Mouse (Mus musculus): ENCODE results near the gene Rbm38. TPM values are rescaled to one million over a fixed set of nuclear protein-coding genes. Genes with fewer than 3 reads are reported as not detected.
A peak's percentile ranks its signal among the peaks of the same experiment; 100 is the strongest.

Gene Rbm38
- polyA plus RNA-seq, 1 experiment from 2014 or later, result 25.8 TPM

DNA sequence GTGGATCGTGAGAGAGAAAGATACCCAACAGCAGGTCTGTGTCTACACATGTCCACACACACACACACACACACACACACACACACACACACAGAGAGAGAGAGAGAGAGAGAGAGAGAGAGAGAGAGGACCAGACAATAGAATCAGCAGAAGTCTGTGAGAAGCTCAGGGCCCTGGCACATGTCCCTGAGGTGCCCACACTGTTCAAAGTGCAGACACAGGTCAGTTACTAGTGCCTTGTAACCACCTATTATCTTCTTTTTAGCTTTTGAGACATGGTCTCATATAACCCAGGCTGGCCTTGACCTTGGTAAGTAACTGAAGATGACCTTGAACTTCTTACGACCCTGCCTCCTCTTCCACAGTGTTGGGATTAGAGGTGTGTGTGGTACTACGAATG, 28.9 kb downstream of the Rbm38 start:
- Histone ChIP-seq H3K4me1 (peaks cover 18% of the 10 kb centered on the region), H3K36me3 (no peaks in the 10 kb centered on the region), H3K9me3 (no peaks in the 10 kb centered on the region), H3K27ac (no peak overlapping the region), H3K4me3 (no peak overlapping the region), H3K9ac (0 out of 2 replicates have a peak overlapping the region, but pooled peaks have one; percentile 6), H3K27me3 (no peaks in the 10 kb centered on the region), H3K4me2 (no peak overlapping the region)
- WGBS, result 74% methylated on average over 3 of the region's 3 CpGs
- ATAC-seq (ENCODE audit: insufficient number of reproducible peaks, insufficient read depth, low FRiP score, low TSS enrichment, low read depth), result no peak

DNA sequence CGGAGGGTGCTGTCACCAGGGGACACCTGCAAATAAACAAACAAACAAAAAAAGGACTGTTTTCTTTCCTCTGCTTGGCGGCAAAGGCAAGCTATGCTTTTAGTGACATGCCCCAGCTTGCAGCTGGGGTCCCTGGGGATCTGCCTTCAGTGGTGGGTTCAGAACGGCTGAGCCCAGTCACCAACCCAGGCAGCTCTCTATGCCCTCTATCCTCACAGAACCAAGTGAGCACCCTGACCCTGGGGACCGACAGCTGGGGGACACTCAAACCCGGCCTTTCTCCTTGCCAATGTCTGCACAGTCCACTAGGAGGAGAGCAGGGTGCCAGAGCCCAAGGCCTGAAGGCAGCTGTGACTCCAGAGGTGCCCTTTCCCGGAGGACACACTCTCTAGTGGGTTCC, 29.5 kb downstream of the Rbm38 start:
- H3K36me3 ChIP-seq, result no peaks in the 10 kb centered on the region
- H3K27ac ChIP-seq, result no peak overlapping the region
- H3K27me3 ChIP-seq, result no peaks in the 10 kb centered on the region
- peaks cover 18% of the 10 kb centered on the region for H3K4me1 ChIP-seq
- no peaks in the 10 kb centered on the region for H3K9me3 ChIP-seq
- ATAC-seq (ENCODE audit: insufficient number of reproducible peaks, insufficient read depth, low FRiP score, low TSS enrichment, low read depth), result no peak
- 41% methylated on average over 6 of the region's 6 CpGs for WGBS
- H3K9ac ChIP-seq, result no peak overlapping the region
- H3K4me2 ChIP-seq, result no peak overlapping the region
- no peak overlapping the region for H3K4me3 ChIP-seq

DNA sequence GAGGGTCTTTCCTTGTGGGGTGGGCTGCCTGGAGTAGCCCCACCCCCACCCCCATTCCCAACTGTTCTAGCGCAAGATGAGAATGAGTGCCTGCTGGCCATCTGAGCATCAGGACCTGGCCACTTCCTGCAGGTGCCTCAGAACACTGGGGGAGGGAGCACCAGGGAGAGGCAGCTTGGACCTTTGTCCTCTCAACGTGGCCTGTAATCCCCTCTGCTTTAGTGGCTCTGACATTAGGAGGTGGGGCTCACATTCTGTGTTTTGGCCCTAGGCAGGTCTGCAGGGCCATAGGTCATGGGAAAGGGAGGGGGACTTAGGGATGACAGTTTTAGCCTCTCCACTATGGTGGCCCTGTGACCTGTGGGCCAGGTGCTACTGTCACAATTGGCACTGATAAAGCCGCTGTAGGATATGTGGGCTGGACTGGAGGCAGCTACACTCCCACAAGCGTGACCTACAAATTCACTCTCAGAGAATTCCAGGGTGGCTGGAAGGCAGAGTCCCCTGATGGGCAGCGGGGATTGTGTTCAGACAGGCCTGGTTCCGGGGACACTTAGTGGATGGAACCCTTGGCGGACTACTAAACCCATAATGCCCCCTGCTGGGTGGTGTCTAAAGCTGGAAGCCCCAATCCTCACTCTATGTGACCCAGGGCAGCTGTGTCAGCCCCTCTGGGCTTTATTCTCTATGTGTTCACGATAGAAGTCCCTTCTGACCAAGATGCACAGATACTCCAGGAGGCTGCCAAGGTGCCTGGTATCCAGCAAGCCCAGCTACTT, 30.5 kb downstream of the Rbm38 start:
- Histone ChIP-seq H3K4me2 (no peak overlapping the region), H3K9me3 (no peaks in the 10 kb centered on the region), H3K4me3 (no peak overlapping the region), H3K27ac (no peak overlapping the region), H3K36me3 (no peaks in the 10 kb centered on the region), H3K4me1 (peaks cover 18% of the 10 kb centered on the region), H3K27me3 (no peaks in the 10 kb centered on the region), H3K9ac (no peak overlapping the region)
- 32% methylated on average over 8 of the region's 8 CpGs for WGBS
- no peak for ATAC-seq (ENCODE audit: insufficient number of reproducible peaks, insufficient read depth, low FRiP score, low TSS enrichment, low read depth)

DNA sequence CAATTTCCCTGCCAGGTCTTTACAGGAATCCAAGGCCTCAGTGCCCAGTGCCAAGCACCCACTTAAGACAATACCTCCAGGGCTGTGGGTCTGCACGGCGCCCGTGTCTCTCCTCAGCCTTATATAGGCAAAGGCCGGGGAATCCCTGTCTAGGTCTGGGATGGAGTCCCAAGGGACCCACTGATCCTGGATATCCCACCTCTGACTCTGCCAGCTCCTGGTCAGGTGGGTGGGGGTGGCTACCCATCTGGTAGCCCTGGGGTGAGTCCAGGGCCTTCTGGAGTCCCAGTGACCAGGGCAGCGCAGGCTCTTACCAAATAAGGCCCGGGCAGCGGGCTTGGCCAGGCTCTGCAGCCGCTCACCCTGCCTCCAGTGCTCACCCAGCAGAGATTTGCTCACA, 32.6 kb downstream of the Rbm38 start:
- no peak for ATAC-seq (ENCODE audit: insufficient number of reproducible peaks, insufficient read depth, low FRiP score, low TSS enrichment, low read depth)
- no peak overlapping the region for H3K27ac ChIP-seq
- H3K4me2 ChIP-seq, result no peak overlapping the region
- H3K36me3 ChIP-seq, result no peaks in the 10 kb centered on the region
- H3K9me3 ChIP-seq, result no peaks in the 10 kb centered on the region
- H3K4me1 ChIP-seq, result peaks cover 19% of the 10 kb centered on the region
- H3K27me3 ChIP-seq, result no peaks in the 10 kb centered on the region
- no peak overlapping the region for H3K9ac ChIP-seq
- 83% methylated on average over 8 of the region's 8 CpGs for WGBS
- H3K4me3 ChIP-seq, result no peak overlapping the region

DNA sequence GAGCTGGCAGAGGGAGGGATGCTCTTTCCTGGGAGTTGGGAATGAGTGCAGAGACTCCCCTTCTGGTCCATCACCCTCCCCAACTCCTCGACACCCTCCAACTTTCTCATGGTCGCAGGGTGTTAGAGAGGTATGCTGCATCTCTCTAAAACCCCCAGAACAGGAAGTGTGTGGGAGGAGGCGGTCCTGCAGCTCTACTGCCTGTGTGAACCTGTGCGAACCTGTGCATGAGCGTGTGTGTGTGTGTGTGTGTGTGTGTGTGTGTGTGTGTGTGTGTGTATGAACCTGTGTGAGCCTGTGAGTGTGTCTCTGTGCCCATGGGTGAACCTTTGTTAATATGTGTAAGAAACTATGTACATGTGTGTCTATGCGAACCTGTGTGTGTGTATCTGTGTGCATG, 33.5 kb downstream of the Rbm38 start:
- H3K4me3 ChIP-seq, result no peak overlapping the region
- H3K4me1 ChIP-seq, result peaks cover 27% of the 10 kb centered on the region
- 72% methylated on average over 6 of the region's 6 CpGs for WGBS
- H3K9me3 ChIP-seq, result no peaks in the 10 kb centered on the region
- H3K27me3 ChIP-seq, result no peaks in the 10 kb centered on the region
- no peak overlapping the region for H3K27ac ChIP-seq
- H3K4me2 ChIP-seq, result no peak overlapping the region
- no peak for ATAC-seq (ENCODE audit: insufficient number of reproducible peaks, insufficient read depth, low FRiP score, low TSS enrichment, low read depth)
- H3K9ac ChIP-seq, result no peak overlapping the region
- H3K36me3 ChIP-seq, result no peaks in the 10 kb centered on the region

DNA sequence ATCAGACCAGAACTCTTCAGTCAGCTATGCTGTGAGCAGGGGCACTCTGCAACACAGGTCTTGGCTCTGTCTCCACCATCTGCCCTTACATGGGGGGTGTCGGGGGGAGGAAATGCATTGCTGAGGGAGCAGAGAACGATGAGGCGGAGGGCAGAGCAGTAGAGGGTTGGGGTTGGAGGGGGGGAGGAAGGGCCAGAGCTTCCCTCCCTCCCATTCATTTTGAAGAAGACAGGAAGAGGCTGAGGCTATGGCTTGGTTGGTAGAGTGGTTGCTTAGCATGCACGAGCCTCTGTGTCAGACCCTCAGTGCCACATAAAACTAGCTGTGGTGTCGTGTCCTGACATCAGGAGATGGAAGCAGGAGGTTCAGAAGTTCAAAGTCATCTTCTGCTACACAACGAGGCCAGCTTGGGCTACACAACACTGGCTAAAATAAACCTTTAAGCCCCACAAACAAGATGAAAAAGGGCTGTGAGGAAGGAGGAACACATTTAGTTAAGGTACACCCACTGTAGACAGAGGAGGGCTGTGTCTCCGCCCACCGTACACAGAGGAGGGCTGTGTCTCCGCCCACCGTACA, 36.1 kb downstream of the Rbm38 start:
- Histone ChIP-seq H3K4me1 (peaks cover 14% of the 10 kb centered on the region), H3K27ac (no peak overlapping the region), H3K9me3 (no peaks in the 10 kb centered on the region), H3K4me2 (no peak overlapping the region), H3K36me3 (no peaks in the 10 kb centered on the region), H3K4me3 (no peak overlapping the region), H3K27me3 (no peaks in the 10 kb centered on the region), H3K9ac (no peak overlapping the region)
- 80% methylated on average over 10 of the region's 10 CpGs for WGBS
- no peak for ATAC-seq (ENCODE audit: insufficient number of reproducible peaks, insufficient read depth, low FRiP score, low TSS enrichment, low read depth)

DNA sequence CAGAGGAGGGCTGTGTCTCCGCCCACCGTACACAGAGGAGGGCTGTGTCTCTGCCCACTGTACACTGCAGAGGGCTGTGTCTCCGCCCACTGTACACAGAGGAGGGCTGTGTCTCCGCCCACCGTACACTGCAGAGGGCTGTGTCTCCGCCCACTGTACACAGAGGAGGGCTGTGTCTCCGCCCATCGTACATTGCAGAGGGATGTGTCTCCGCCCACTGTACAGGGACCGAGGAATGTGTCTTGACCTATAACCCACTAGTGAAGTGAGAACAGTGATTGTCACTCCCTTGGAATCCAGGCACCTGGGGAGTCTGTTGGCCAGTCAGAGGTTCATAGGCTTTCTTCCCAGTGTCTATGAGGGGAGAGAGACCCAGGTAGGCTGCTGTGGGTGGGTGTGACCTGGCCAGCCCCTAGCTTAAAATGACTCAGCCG, 36.6 kb downstream of the Rbm38 start:
- H3K4me1 ChIP-seq, result peaks cover 14% of the 10 kb centered on the region
- no peak overlapping the region for H3K27ac ChIP-seq
- H3K4me2 ChIP-seq, result no peak overlapping the region
- WGBS, result 79% methylated on average over 11 of the region's 11 CpGs
- no peak overlapping the region for H3K9ac ChIP-seq
- H3K9me3 ChIP-seq, result no peaks in the 10 kb centered on the region
- H3K4me3 ChIP-seq, result no peak overlapping the region
- ATAC-seq (ENCODE audit: insufficient number of reproducible peaks, insufficient read depth, low FRiP score, low TSS enrichment, low read depth), result no peak
- no peaks in the 10 kb centered on the region for H3K36me3 ChIP-seq
- no peaks in the 10 kb centered on the region for H3K27me3 ChIP-seq

DNA sequence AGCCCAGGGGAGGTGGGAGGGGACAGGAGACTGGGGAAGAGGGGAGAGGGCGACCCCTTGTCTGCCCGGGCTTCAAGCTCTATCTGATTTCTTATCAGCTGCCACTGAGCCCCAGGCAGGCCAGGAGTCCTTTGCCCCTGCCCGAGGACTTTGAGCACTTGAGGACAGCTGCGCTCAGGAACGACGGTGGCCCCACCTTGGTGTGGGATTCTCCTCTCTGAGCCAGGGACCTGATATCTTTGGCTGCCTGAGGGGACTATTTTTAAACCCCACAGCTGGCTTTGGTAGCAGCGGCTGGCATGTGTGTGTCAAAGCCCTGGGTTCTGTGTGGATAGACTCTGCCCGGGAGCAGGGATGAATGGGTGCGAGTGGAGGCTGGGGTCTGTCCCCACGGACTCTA, 37.3 kb downstream of the Rbm38 start:
- no peaks in the 10 kb centered on the region for H3K36me3 ChIP-seq
- no peak overlapping the region for H3K9ac ChIP-seq
- WGBS, result 39% methylated on average over 10 of the region's 10 CpGs
- no peak overlapping the region for H3K4me2 ChIP-seq
- H3K4me3 ChIP-seq, result no peak overlapping the region
- H3K27me3 ChIP-seq, result no peaks in the 10 kb centered on the region
- H3K4me1 ChIP-seq, result peaks cover 14% of the 10 kb centered on the region
- no peaks in the 10 kb centered on the region for H3K9me3 ChIP-seq
- no peak for ATAC-seq (ENCODE audit: insufficient number of reproducible peaks, insufficient read depth, low FRiP score, low TSS enrichment, low read depth)
- no peak overlapping the region for H3K27ac ChIP-seq

DNA sequence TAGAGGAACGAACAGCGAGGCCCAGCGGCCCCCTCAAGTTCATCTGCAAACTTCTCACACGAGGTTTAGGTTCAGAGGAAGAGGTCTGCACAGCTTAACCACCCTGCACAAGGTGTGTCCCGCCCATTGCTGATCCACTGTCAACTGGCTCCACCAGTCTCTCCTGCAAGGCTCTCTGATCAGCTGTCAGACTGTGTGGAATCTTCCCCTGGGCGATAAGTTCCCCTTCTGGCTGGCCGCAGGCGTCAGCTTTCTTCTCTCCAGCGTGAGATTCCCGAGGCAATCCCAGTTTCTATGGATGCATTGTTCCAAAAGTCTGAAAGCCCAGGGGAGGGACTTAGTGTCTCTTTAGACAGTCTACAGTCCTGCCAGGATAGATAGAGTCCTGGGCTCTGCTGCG, 38.0 kb downstream of the Rbm38 start:
- Histone ChIP-seq H3K27ac (no peak overlapping the region), H3K4me1 (peaks cover 14% of the 10 kb centered on the region), H3K4me2 (no peak overlapping the region), H3K4me3 (no peak overlapping the region), H3K27me3 (no peaks in the 10 kb centered on the region), H3K9ac (0 out of 2 replicates have a peak overlapping the region, but pooled peaks have one; percentile 36), H3K9me3 (no peaks in the 10 kb centered on the region), H3K36me3 (no peaks in the 10 kb centered on the region)
- no peak for ATAC-seq (ENCODE audit: insufficient number of reproducible peaks, insufficient read depth, low FRiP score, low TSS enrichment, low read depth)
- 32% methylated on average over 11 of the region's 11 CpGs for WGBS

DNA sequence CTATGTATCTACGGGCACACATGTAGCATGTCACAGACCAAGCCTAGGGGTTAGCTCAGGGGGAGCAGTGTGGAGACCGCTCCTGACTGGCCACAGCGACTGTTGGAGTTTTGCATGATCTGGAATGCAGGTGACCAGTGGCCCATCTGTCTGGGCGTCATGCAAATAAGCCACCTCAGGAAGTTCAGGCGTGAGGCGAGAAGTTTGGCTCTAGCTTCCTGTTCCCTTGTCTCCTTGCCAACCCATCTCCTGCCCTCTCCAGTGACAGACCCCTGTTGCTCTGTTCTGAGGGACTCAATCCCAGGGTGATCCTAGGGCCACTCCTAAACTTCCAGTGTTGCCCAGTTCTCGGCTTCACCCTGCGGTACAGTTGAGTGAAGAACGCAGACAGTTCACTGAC, 40.2 kb downstream of the Rbm38 start:
- WGBS, result 85% methylated on average over 9 of the region's 9 CpGs
- no peak for ATAC-seq (ENCODE audit: insufficient number of reproducible peaks, insufficient read depth, low FRiP score, low TSS enrichment, low read depth)

DNA sequence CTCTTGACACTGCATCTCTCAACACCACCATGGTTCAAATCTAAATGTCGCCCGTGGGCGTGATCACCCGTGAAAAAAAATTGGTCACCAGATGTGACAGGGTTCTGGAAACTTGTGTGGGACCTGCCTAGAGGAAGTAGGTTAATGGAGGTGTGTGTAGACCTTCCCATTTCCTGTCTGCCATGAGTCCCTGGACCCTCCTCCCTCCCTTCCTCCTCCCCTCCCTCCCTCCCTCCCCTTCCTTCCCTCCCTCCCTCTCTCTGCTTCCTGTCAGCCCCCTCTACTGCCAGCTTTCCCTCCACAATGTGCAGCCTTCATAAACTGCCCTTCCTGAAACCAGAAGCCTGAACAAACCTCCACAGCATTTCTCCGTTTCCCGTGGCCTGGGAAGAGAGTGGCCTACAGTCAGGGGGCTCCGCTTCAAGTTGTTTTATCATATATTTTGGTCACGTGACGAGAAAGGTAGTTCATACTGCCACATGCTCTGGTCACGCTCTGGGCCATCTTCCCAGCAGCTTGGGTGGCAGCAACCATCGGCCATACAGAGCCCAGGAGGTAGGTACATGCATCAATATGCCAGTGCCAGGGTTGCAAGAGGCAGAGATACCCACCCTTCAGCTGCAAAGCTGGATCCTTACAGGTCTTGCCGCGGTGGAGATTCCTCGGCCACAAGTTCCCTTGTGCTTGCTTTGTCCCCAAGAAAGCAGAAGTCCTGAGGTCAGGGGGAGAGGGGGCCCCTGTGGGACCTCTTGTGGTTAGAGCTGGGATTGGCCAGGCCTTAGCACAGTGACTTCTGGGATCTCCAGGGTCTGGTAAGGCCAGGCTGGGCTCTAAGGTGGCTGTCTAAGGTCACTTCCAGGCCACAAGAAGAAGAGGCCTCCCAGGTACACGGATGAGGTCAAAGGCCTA, 41.4 kb downstream of the Rbm38 start:
- H3K9me3 ChIP-seq, result no peaks in the 10 kb centered on the region
- H3K36me3 ChIP-seq, result no peaks in the 10 kb centered on the region
- H3K27ac ChIP-seq, result no peak overlapping the region
- H3K4me3 ChIP-seq, result no peak overlapping the region
- peaks cover 14% of the 10 kb centered on the region for H3K4me1 ChIP-seq
- 72% methylated on average over 15 of the region's 15 CpGs for WGBS
- H3K9ac ChIP-seq, result no peak overlapping the region
- no peak overlapping the region for H3K4me2 ChIP-seq
- no peak for ATAC-seq (ENCODE audit: insufficient number of reproducible peaks, insufficient read depth, low FRiP score, low TSS enrichment, low read depth)
- no peaks in the 10 kb centered on the region for H3K27me3 ChIP-seq

More for the DNA sequence above, 40.2 kb downstream of the Rbm38 start:
- H3K27ac ChIP-seq, result no peak overlapping the region
- H3K4me3 ChIP-seq, result no peak overlapping the region
- no peak overlapping the region for H3K4me2 ChIP-seq
- no peaks in the 10 kb centered on the region for H3K9me3 ChIP-seq
- no peaks in the 10 kb centered on the region for H3K36me3 ChIP-seq
- H3K27me3 ChIP-seq, result no peaks in the 10 kb centered on the region
- peaks cover 14% of the 10 kb centered on the region for H3K4me1 ChIP-seq
- no peak overlapping the region for H3K9ac ChIP-seq
